Mouse (Mus musculus) C2C12 (cell line): Measurements from ENCODE around the gene 0610012G03Rik. TPM values are rescaled to one million over a fixed set of nuclear protein-coding genes. Genes with fewer than 3 reads are reported as not detected.
A peak's percentile ranks its signal among the peaks of the same experiment; 100 is the strongest.

Experiments
- H3K27me3 ChIP-seq: one replicate; pipeline ENCODE4 v1.6.1; 2011; ENCODE audit not compliant: control insufficient read depth, insufficient read depth, insufficient read length
- H3K36me3 ChIP-seq: one replicate; pipeline ENCODE4 v1.6.1; 2011; ENCODE audit not compliant: control insufficient read depth, insufficient read depth
- H3K4me3 ChIP-seq: one replicate; pipeline ENCODE4 v1.5.1; 2011; ENCODE audit warnings: mild to moderate bottlenecking, control low read depth; ENCODE audit not compliant: poor library complexity, insufficient read depth, severe bottlenecking
- H3K79me2 ChIP-seq: one replicate; pipeline ENCODE4 v1.6.1; 2011; ENCODE audit not compliant: control insufficient read depth, insufficient read depth
- H3K79me3 ChIP-seq: one replicate; pipeline ENCODE4 v1.6.1; 2011; ENCODE audit warnings: low read depth, control low read depth
- H3ac ChIP-seq: one replicate; pipeline ENCODE3; 2011; ENCODE audit warnings: low read depth; ENCODE audit not compliant: control insufficient read depth, insufficient read length
- CEBPB ChIP-seq: IDR thresholded peaks from one replicate; pipeline ENCODE4 v1.6.1; 2011; ENCODE audit warnings: low read depth, mild to moderate bottlenecking, control low read depth, moderate library complexity
- CTCF ChIP-seq: IDR thresholded peaks from one replicate; pipeline ENCODE4 v1.5.1; 2011; ENCODE audit not compliant: control insufficient read depth, insufficient read depth, insufficient read length
- FOSL1 ChIP-seq: IDR thresholded peaks from one replicate; pipeline ENCODE4 v1.8.0; 2011; ENCODE audit warnings: mild to moderate bottlenecking, low read length; ENCODE audit not compliant: poor library complexity, insufficient read depth, severe bottlenecking
- MAX ChIP-seq: IDR thresholded peaks from one replicate; pipeline ENCODE4 v1.6.1; 2011; ENCODE audit warnings: mild to moderate bottlenecking, control low read depth
- MYOD1 ChIP-seq: IDR thresholded peaks from one replicate; pipeline ENCODE4 v1.6.1; 2011; ENCODE audit warnings: low read depth; ENCODE audit not compliant: control insufficient read depth, insufficient read length
- MYOG ChIP-seq: IDR thresholded peaks from one replicate; pipeline ENCODE4 v1.6.1; 2011; ENCODE audit not compliant: control insufficient read depth, insufficient read length; ENCODE audit errors: extremely low read depth
- USF1 ChIP-seq: IDR thresholded peaks from one replicate; pipeline ENCODE4 v1.6.1; 2011; ENCODE audit warnings: low read depth, mild to moderate bottlenecking, control low read depth, moderate library complexity
- polyA plus RNA-seq: library from polyadenylated mRNA; unstranded; fragments of >200 nt; fragmentation: generic; extraction: Trizol; gene quantifications from one replicate; pipeline ENCODE4 v1.2.1, GENCODE M21; 2012; ENCODE audit warnings: missing spikeins

The 0610012G03Rik gene
- polyA plus RNA-seq, 1 experiment = 46.3 TPM

DNA sequence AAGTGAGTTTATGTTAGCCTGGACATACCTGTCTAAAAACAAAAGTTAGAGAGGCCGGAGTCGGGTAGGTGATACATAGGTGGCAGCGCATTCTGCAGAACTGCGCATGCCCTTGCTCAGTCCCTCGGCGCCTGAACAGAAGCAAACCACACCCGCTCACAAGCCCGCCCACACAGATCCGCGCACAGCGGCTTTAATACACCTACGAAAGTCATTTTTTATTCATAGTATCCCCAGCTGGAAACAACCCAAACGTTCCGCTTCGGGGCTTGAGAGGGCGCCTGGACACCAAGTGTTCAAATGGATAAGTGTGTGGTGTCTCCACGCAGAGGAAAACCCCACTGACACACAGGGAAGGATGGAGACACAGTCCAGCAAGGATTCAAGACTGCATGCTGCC is 17.0 kb downstream of the 0610012G03Rik start:
- H3K79me2 ChIP-seq = no peaks in the 10 kb centered on the region
- no peaks in the 10 kb centered on the region for H3K36me3 ChIP-seq
- H3K4me3 ChIP-seq = no peak overlapping the region
- H3ac ChIP-seq = no peak overlapping the region
- no peaks in the 10 kb centered on the region for H3K79me3 ChIP-seq
- TF ChIP-seq FOSL1 (no peak), MYOD1 (no peak), CTCF (no peak), MAX (no peak), CEBPB (no peak), MYOG (no peak), USF1 (no peak)
- peaks cover 14% of the 10 kb centered on the region for H3K27me3 ChIP-seq

- Histone ChIP-seq H3K27me3 (no peaks in the 10 kb centered on the region), H3ac (no peak overlapping the region), H3K36me3 (no peaks in the 10 kb centered on the region), H3K79me3 (no peaks in the 10 kb centered on the region), H3K79me2 (no peaks in the 10 kb centered on the region), H3K4me3 (no peak overlapping the region)
- TF ChIP-seq FOSL1 (no peak), CEBPB (no peak)
These were observed 20.9 kb downstream of the 0610012G03Rik start for GRCm38 (mm10) chr16:31927412-31927811.

DNA sequence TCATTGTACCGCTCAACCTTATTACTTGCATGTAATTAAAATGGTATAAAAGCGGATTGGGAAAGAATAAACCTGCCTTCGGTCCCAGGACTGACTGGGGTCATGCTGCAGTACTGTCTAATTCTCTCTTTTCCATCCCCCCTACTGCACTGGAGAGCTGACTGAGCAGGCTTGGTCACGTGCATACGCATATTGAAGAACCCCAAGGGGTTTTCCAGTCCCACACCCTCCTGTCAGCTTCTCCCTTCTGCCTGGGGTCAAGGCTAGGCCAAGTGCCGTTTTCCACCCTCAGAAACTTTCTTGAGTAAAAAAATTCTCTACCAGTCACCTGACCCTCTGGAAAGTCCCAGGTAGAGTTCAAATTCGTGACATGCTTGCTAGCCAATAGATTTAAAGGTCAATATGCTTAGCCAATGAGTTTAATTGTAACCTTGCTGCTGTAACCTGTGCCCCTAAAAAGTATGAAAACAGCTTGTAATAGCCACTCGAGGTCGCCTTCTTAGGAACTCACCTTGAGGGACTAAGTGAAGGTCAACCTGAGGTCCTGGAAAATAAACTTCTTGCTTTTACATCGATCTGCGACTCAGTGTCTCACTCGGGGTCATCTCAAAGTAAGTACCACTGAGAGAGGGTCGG is 21.6 kb downstream of the 0610012G03Rik start:
- H3K27me3 ChIP-seq = no peaks in the 10 kb centered on the region
- H3K79me3 ChIP-seq = no peaks in the 10 kb centered on the region
- TF ChIP-seq MAX = no peak
- no peak for TF ChIP-seq CTCF
- no peak for TF ChIP-seq USF1
- TF ChIP-seq FOSL1 = no peak
- TF ChIP-seq MYOG = no peak
- no peak for TF ChIP-seq CEBPB
- no peak for TF ChIP-seq MYOD1
- H3ac ChIP-seq = no peak overlapping the region
- no peak overlapping the region for H3K4me3 ChIP-seq
- no peaks in the 10 kb centered on the region for H3K36me3 ChIP-seq
- no peaks in the 10 kb centered on the region for H3K79me2 ChIP-seq

GRCm38 (mm10) chr16:31926091-31926490 is 22.2 kb downstream of the 0610012G03Rik start:
- H3K36me3 ChIP-seq = no peaks in the 10 kb centered on the region
- H3K27me3 ChIP-seq = no peaks in the 10 kb centered on the region
- H3K79me2 ChIP-seq = no peaks in the 10 kb centered on the region
- H3K4me3 ChIP-seq = no peak overlapping the region
- H3K79me3 ChIP-seq = no peaks in the 10 kb centered on the region
- no peak for TF ChIP-seq MYOG
- no peak for TF ChIP-seq CEBPB
- TF ChIP-seq USF1 = no peak
- TF ChIP-seq CTCF = no peak
- no peak for TF ChIP-seq MYOD1
- TF ChIP-seq FOSL1 = no peak
- TF ChIP-seq MAX = no peak
- no peak overlapping the region for H3ac ChIP-seq

GRCm38 (mm10) chr16:31924368-31924767 is 23.9 kb downstream of the 0610012G03Rik start:
- H3ac ChIP-seq = no peak overlapping the region
- H3K36me3 ChIP-seq = no peaks in the 10 kb centered on the region
- H3K27me3 ChIP-seq = no peaks in the 10 kb centered on the region
- H3K79me3 ChIP-seq = no peaks in the 10 kb centered on the region
- H3K79me2 ChIP-seq = no peaks in the 10 kb centered on the region
- TF ChIP-seq MAX (no peak), MYOD1 (no peak), CEBPB (no peak), USF1 (no peak), MYOG (no peak), FOSL1 (no peak), CTCF (no peak)
- no peak overlapping the region for H3K4me3 ChIP-seq

GRCm38 (mm10) chr16:31918248-31918724 is 30.0 kb downstream of the 0610012G03Rik start:
- no peaks in the 10 kb centered on the region for H3K27me3 ChIP-seq
- no peaks in the 10 kb centered on the region for H3K36me3 ChIP-seq
- no peaks in the 10 kb centered on the region for H3K79me2 ChIP-seq
- H3ac ChIP-seq = no peak overlapping the region
- no peak overlapping the region for H3K4me3 ChIP-seq
- no peak for TF ChIP-seq MYOD1
- TF ChIP-seq FOSL1 = no peak
- TF ChIP-seq CEBPB = no peak
- peak; percentile 60 for TF ChIP-seq CTCF
- TF ChIP-seq MYOG = no peak
- TF ChIP-seq MAX = no peak
- no peak for TF ChIP-seq USF1
- H3K79me3 ChIP-seq = no peaks in the 10 kb centered on the region
